Mouse (Mus musculus) erythroblast, embryonic 14.5 days (primary cell): Measurements from ENCODE around the gene Atg7. TPM values are rescaled to one million over a fixed set of nuclear protein-coding genes. Genes with fewer than 3 reads are reported as not detected.

ENCODE experiments used
- H3K27me3 ChIP-seq: 2 replicates; pipeline ENCODE4 v1.6.1; 2012; ENCODE audit warnings: inconsistent platforms; ENCODE audit not compliant: control insufficient read depth
- H3K36me3 ChIP-seq: 2 replicates; pipeline ENCODE4 v1.6.1; 2012; ENCODE audit warnings: mild to moderate bottlenecking, inconsistent platforms; ENCODE audit not compliant: control insufficient read depth
- H3K4me1 ChIP-seq: 2 replicates; pipeline ENCODE4 v1.6.1; 2012; ENCODE audit warnings: inconsistent platforms; ENCODE audit not compliant: control insufficient read depth
- H3K4me3 ChIP-seq: replicated peaks from 2 replicates; pipeline ENCODE3; 2012; ENCODE audit warnings: moderate library complexity, mild to moderate bottlenecking, inconsistent platforms
- H3K9me3 ChIP-seq: 2 replicates; pipeline ENCODE4 v1.6.1; 2012; ENCODE audit warnings: low read length, inconsistent platforms, mixed read lengths; ENCODE audit not compliant: control insufficient read depth
- GATA1 ChIP-seq: IDR thresholded peaks from 2 replicates; pipeline ENCODE4 v1.6.1; 2012; ENCODE audit warnings: low read length, inconsistent platforms, mixed read lengths
- TAL1 ChIP-seq: IDR thresholded peaks from 3 replicates; pipeline ENCODE4 v1.6.1; 2012; ENCODE audit warnings: low read length, inconsistent platforms, mixed read lengths
- polyA plus RNA-seq: library from polyadenylated mRNA; stranded (reverse); fragments of >175 nt; gene quantifications from 2 replicates; pipeline ENCODE4 v1.2.3, GENCODE M21; 2012

The Atg7 gene
- polyA plus RNA-seq, 1 experiment: 6.0 TPM

GRCm38 (mm10) chr6:114722046-114722445, 79.1 kb downstream of the Atg7 start:
- TF ChIP-seq GATA1: no peak
- H3K36me3 ChIP-seq: no peaks in the 10 kb centered on the region
- H3K4me1 ChIP-seq: no peaks in the 10 kb centered on the region
- H3K4me3 ChIP-seq: no peak overlapping the region
- no peaks in the 10 kb centered on the region for H3K9me3 ChIP-seq
- H3K27me3 ChIP-seq: no peaks in the 10 kb centered on the region

DNA sequence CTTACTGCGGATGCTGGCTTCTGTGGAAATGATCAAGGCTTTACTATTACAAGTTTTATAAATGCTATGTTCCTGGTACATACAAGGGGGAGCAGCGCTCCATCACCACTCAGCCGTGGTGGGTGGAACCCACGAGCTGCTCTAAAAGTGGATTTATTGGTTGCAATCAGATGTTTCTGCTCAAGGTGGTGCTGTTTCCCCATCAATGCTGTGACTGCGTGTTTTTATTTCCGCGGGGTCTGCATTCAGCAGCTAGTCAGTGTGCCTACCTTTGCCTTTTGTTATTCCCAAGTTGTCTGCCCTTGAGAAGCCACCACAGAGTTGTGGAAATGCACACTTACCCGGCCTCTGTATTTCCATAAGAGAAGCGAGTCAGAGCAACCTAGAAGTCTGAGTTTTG, 81.0 kb downstream of the Atg7 start:
- Histone ChIP-seq H3K4me3 (no peak overlapping the region), H3K4me1 (no peaks in the 10 kb centered on the region), H3K27me3 (no peaks in the 10 kb centered on the region), H3K36me3 (no peaks in the 10 kb centered on the region), H3K9me3 (no peaks in the 10 kb centered on the region)
- TF ChIP-seq TAL1 (no peak), GATA1 (no peak)

DNA sequence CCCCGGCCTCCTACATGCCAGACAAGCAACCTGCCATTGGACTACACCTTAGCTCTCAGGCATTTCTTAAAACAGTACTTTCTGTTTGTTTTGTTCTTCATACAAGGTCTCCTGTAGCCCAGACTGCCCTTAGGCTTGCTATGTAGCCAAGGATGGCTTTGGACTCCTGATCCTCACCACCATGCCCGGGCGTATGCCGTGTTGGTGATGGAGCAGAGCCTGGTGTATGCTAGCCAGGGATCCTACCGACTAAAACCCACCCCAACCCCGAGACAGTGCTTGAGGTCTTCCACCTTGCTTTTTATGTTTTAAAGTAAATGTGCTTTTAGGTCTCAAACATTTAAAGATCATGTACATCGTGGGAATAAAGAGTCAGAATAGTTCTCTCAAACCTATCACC, 81.5 kb downstream of the Atg7 start:
- TF ChIP-seq GATA1: no peak
- no peak for TF ChIP-seq TAL1
- Histone ChIP-seq H3K4me3 (no peak overlapping the region), H3K27me3 (no peaks in the 10 kb centered on the region), H3K4me1 (no peaks in the 10 kb centered on the region), H3K9me3 (no peaks in the 10 kb centered on the region), H3K36me3 (no peaks in the 10 kb centered on the region)

GRCm38 (mm10) chr6:114725147-114725575, 82.3 kb downstream of the Atg7 start:
- H3K4me3 ChIP-seq: no peak overlapping the region
- no peaks in the 10 kb centered on the region for H3K36me3 ChIP-seq
- TF ChIP-seq GATA1: no peak
- TF ChIP-seq TAL1: no peak
- no peaks in the 10 kb centered on the region for H3K4me1 ChIP-seq
- H3K27me3 ChIP-seq: no peaks in the 10 kb centered on the region
- H3K9me3 ChIP-seq: no peaks in the 10 kb centered on the region

- Histone ChIP-seq H3K4me3 (no peak overlapping the region), H3K4me1 (no peaks in the 10 kb centered on the region), H3K27me3 (no peaks in the 10 kb centered on the region), H3K9me3 (no peaks in the 10 kb centered on the region), H3K36me3 (no peaks in the 10 kb centered on the region)
- no peak for TF ChIP-seq GATA1
- no peak for TF ChIP-seq TAL1
These were observed 83.8 kb downstream of the Atg7 start for GRCm38 (mm10) chr6:114726681-114727080.

GRCm38 (mm10) chr6:114733156-114733555, 90.3 kb downstream of the Atg7 start:
- Histone ChIP-seq H3K36me3 (no peaks in the 10 kb centered on the region; the same call in 1 of the 2 replicates), H3K4me1 (no peaks in the 10 kb centered on the region), H3K9me3 (no peaks in the 10 kb centered on the region), H3K4me3 (no peak overlapping the region), H3K27me3 (no peaks in the 10 kb centered on the region; the same call in 1 of the 2 replicates)
- TF ChIP-seq TAL1: no peak
- TF ChIP-seq GATA1: no peak

DNA sequence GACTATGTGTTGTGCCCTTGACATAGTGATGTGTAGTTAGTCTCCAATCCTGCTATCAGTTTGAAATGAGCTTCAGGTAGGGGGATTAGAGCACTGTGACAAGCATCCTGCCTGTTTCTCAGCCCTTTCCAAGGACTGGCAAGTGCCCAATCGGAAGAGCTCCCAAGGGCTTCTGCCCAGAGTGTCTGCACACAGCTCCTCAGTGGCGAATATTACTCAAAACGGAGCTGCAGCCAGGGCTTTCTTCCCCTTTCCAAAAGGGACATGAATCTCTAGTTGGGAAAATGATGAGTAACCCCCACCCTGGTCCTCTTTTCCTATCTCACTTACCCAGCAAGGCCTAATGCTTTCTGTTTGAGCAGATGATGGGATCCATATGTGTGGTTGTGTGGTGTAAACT, 90.8 kb downstream of the Atg7 start:
- no peak for TF ChIP-seq GATA1
- TF ChIP-seq TAL1: no peak
- no peaks in the 10 kb centered on the region for H3K9me3 ChIP-seq
- no peak overlapping the region for H3K4me3 ChIP-seq
- H3K36me3 ChIP-seq: peaks cover 2% of the 10 kb centered on the region
- peaks cover 2% of the 10 kb centered on the region; the same call in 1 of the 2 replicates for H3K27me3 ChIP-seq
- no peaks in the 10 kb centered on the region for H3K4me1 ChIP-seq

DNA sequence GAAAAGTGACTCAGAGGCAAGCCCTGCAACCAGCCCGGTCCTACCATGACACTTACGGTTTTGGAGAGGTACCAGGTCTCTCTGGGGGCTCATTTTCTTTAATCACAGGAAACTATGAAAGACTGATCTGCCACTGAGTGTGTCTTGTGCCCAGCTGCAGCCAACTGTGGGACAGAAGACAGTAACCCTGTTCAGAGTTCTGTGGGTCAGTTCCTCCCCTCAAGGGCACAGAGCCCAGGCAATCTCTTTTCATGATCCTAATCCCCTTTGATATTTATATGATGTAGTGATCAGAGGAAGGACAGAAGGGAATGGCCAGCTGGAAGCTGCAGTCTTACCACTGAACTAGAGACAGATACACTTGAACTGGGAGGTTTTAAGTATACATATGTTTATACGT, 92.2 kb downstream of the Atg7 start:
- H3K4me3 ChIP-seq: no peak overlapping the region
- TF ChIP-seq GATA1: no peak
- TF ChIP-seq TAL1: no peak
- peaks cover 2% of the 10 kb centered on the region; the same call in 1 of the 2 replicates for H3K27me3 ChIP-seq
- no peaks in the 10 kb centered on the region for H3K4me1 ChIP-seq
- peaks cover 2% of the 10 kb centered on the region for H3K36me3 ChIP-seq
- no peaks in the 10 kb centered on the region for H3K9me3 ChIP-seq

DNA sequence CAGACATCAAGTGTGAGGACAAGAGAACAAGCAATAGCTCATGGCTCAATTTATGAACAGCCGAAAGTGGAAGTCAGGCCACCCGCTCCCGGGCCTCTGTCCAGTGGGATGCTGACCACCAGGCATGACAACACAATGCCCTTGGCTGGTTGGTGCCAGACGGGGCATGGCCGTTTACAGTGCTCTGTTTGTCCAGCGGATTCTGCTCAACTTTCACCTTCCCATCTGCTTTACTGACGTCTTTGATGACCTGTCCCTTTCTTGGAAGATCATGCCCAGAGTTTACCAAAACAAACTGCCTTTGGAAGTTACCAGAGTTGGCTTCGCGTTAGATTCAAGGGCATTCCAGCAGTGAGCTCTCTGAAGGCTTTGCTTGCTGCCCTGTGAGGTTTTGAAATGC, 93.5 kb downstream of the Atg7 start:
- Histone ChIP-seq H3K36me3 (peaks cover 2% of the 10 kb centered on the region), H3K4me1 (no peaks in the 10 kb centered on the region), H3K4me3 (no peak overlapping the region), H3K9me3 (no peaks in the 10 kb centered on the region), H3K27me3 (peaks cover 2% of the 10 kb centered on the region; the same call in 1 of the 2 replicates)
- TF ChIP-seq GATA1 (no peak), TAL1 (no peak)

- H3K4me1 ChIP-seq: no peaks in the 10 kb centered on the region
- H3K27me3 ChIP-seq: peaks cover 2% of the 10 kb centered on the region; the same call in 1 of the 2 replicates
- no peak overlapping the region for H3K4me3 ChIP-seq
- H3K36me3 ChIP-seq: peaks cover 2% of the 10 kb centered on the region
- no peaks in the 10 kb centered on the region for H3K9me3 ChIP-seq
- no peak for TF ChIP-seq GATA1
- TF ChIP-seq TAL1: no peak
These were observed 94.3 kb downstream of the Atg7 start for GRCm38 (mm10) chr6:114737181-114737580.
